Mouse (Mus musculus) heart, postnatal 0 days (tissue): ENCODE results near the gene Tmprss2.

Experiments
- CTCF ChIP-seq: IDR thresholded peaks from 2 replicates; pipeline ENCODE4 v1.5.1; 2016; ENCODE audit warnings: antibody characterized with exemption, control low read depth, low read depth
- EP300 ChIP-seq: IDR thresholded peaks from 2 replicates; pipeline ENCODE4 v1.6.1; 2016; ENCODE audit warnings: antibody characterized with exemption, low read depth

- no peak for TF ChIP-seq CTCF
- TF ChIP-seq EP300: no peak
Observed at GRCm38 (mm10) chr16:97534448-97534847, 76.5 kb downstream of the Tmprss2 start.
